Mouse (Mus musculus): ENCODE results near the gene Etl4.

Etl4 gene

DNA sequence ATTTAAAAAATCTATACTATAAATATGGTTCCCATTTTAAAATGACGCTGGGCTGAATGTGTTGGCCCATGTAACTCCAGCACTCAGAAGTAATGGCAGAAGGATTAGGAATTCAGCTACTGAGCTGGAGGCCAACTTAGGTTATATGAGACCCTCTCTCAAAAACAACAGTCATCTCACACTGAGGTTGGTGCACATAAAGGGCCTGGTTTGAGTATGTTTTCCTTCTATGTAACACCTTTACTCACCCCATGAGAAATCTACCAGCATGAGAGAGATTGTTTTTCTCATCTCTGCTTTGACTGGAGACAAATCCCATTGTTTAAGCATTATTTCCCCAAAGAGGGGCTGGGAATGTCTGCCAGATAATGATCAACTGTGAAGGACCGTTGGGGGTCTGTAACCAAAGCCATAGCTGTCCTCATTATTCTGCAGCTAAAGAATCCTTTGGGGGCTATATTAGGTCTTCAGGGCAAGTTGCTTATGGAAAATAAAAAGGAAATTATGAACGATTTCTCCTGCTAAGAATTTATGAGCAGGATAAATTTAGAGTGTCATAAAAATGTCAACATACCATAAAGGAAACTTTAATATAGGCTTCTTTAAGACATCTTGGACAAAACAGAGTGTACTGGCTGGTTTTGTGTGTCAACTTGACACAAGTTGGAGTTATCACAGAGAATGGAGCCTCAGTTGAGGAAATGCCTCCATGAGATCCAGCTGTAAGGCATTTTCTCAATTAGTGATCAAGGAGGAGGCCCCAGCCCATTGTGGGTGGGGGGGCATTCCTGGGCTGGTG lies 922.2 kb downstream of the Etl4 start:
- DNase-seq (ENCODE audit: low read depth in 2 of 2, low spot score in 2 of 2), result no peak

DNA sequence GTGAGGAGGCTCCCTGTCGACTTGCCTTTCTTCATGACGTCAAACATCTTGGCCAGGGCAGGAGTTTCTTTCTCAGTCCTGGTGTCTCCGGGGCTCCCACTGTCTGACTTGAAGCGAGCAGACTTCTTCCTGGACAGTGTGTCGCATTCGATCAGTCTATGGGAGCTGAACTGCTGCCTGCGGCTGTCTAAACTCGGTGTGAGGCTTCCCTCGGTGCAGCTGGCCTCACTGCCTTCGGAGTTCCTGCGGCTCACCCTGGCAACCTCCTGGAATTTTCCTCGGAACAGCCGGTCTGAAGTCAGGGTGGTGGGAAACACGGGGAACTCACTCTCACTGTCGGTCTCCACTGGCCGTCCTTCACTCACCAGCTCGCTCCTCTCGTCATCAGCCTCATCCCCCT lies 939.8 kb downstream of the Etl4 start:
- no peak for DNase-seq (ENCODE audit: low read depth in 2 of 2, low spot score in 2 of 2)
